Mouse (Mus musculus) small intestine, adult 2 months (tissue): ENCODE measurements around the gene 2310011J03Rik.

ENCODE experiments used
- CTCF ChIP-seq: fragments of 200-500 bp; IDR thresholded peaks from 2 replicates; pipeline ENCODE4 v1.5.1; 2012; ENCODE audit warnings: low read depth, mild to moderate bottlenecking, control low read depth, inconsistent platforms, low read length, moderate library complexity, mixed read lengths; ENCODE audit not compliant: insufficient replicate concordance, insufficient read length; ENCODE audit errors: extremely low read depth
- POLR2A ChIP-seq: fragments of 200-500 bp; IDR thresholded peaks from 2 replicates; pipeline ENCODE4 v1.6.1; 2012; ENCODE audit warnings: low read depth, mild to moderate bottlenecking, control low read depth, inconsistent platforms, low read length, moderate library complexity

DNA sequence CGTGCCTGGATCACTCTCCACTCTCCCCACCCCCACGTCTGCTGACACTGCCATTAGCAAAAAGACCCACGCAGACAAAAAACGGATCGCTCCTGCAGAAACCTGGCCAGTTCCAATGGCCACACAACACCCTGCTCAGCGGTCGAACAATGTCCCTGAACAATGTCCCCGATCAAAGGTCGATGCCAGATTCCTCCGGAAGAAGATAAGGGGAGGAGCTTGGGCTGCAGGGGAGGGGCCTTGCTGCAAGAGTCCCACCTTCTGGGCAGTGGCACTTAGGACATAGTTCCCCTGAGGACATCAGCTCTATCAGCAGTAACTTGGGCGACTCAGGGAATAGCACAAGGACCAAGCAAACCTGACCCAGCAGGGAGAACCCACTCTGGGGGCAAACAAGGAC lies 31.6 kb upstream of the 2310011J03Rik start:
- TF ChIP-seq CTCF (no peak), POLR2A (no peak)
